Mouse (Mus musculus): Measurements from ENCODE around the gene Mansc4. TPM values are rescaled to one million over a fixed set of nuclear protein-coding genes. Genes with fewer than 3 reads are reported as not detected.

Gene Mansc4
- total and polyA plus RNA-seq, 3 experiments: 0.21 TPM; not detected in 2

GRCm38 (mm10) chr6:147088517-147088916 lies 1.7 kb upstream of the Mansc4 start (continued):
- TF ChIP-seq HCFC1 (IDR thresholded peaks at IDR 0.05; ENCODE audit: low read depth, low read length) (no peak), BHLHE40 (IDR thresholded peaks at IDR 0.05; ENCODE audit: borderline replicate concordance, low read depth, low read length) (no peak), USF1 (IDR thresholded peaks at IDR 0.05; ENCODE audit: low read depth, low read length) (peak; percentile 47; the same call in 1 of the 2 replicates), EP300 (IDR thresholded peaks at IDR 0.05; ENCODE audit: low read depth in 1 of 2, low read length in 2 of 2) (no peak), TBP (IDR thresholded peaks at IDR 0.05; ENCODE audit: low read depth, low read length) (no peak), MXI1 (IDR thresholded peaks at IDR 0.05; ENCODE audit: low read depth, low read length) (no peak), ZNF384 (IDR thresholded peaks at IDR 0.05; ENCODE audit: low read depth, low read length) (no peak; the same call in 1 of the 2 replicates), ELF1 (IDR thresholded peaks at IDR 0.05; ENCODE audit: low read depth, low read length) (no peak), KAT2A (conservative IDR thresholded peaks at IDR 0.05; ENCODE audit: low read depth, low read length) (no peak), MAFK (IDR thresholded peaks at IDR 0.05; ENCODE audit: borderline replicate concordance, low read depth, low read length) (no peak)

GRCm38 (mm10) chr6:147087736-147088135 lies 904 bp upstream of the Mansc4 start:
- Histone ChIP-seq H3K27me3 (ENCODE audit: control insufficient read depth in 1 of 2, insufficient read depth in 2 of 2, low read length in 2 of 2) (no peaks in the 10 kb centered on the region), H3K9ac (ENCODE audit: control insufficient read depth, low read depth, low read length, poor library complexity, severe bottlenecking) (no peak overlapping the region), H3K36me3 (ENCODE audit: control insufficient read depth in 1 of 2, insufficient read depth in 2 of 2, low read length in 2 of 2) (peaks cover 0 to 10% of the 10 kb centered on the region in 2 experiments; a peak in 2 of 4 replicates), H3K9me3 (replicated peaks; ENCODE audit: insufficient read depth, low read length) (no peaks in the 10 kb centered on the region), H3K27ac (ENCODE audit: control insufficient read depth, low read depth, low read length) (no peak overlapping the region), H3K4me3 (ENCODE audit: control insufficient read depth in 1 of 2, insufficient read depth in 1 of 2, low read depth in 2 of 2, low read length in 2 of 2) (no peak overlapping the region), H3K4me1 (ENCODE audit: control insufficient read depth in 1 of 2, insufficient read depth in 2 of 2, low read length in 2 of 2) (peaks cover 5 to 19% of the 10 kb centered on the region in 2 experiments; a peak in 3 of 4 replicates), H3K79me2 (ENCODE audit: control insufficient read depth, insufficient read depth, low read length, poor library complexity) (peaks cover 14% of the 10 kb centered on the region)
- TF ChIP-seq POLR2A (IDR thresholded peaks at IDR 0.05; ENCODE audit: control insufficient read depth in 1 of 2, insufficient read depth in 1 of 2, low read depth in 1 of 2, low read length in 2 of 2, poor library complexity in 1 of 2): no peak
- no peak for TF ChIP-seq CHD1 (IDR thresholded peaks at IDR 0.05; ENCODE audit: low read depth, low read length)
- no peak for TF ChIP-seq E2F4 (IDR thresholded peaks at IDR 0.05; ENCODE audit: borderline replicate concordance, low read depth, low read length)
- TF ChIP-seq CTCF (IDR thresholded peaks at IDR 0.05 in 2 of 3, conservative IDR thresholded peaks at IDR 0.05 in 1 of 3; ENCODE audit: control insufficient read depth in 1 of 3, insufficient read depth in 1 of 3, low read depth in 2 of 3, low read length in 3 of 3, poor library complexity in 1 of 3, severe bottlenecking in 1 of 3): no peak
- TF ChIP-seq ZMIZ1 (IDR thresholded peaks at IDR 0.05; ENCODE audit: low read depth, low read length): no peak
- DNase-seq (ENCODE audit: low read depth, low spot score): no peak

GRCm38 (mm10) chr6:147085398-147086040 lies 1.3 kb downstream of the Mansc4 start:
- H3K79me2 ChIP-seq (ENCODE audit: control insufficient read depth, insufficient read depth, low read length, poor library complexity): no peaks in the 10 kb centered on the region
- H3K27me3 ChIP-seq (ENCODE audit: control insufficient read depth in 1 of 2, insufficient read depth in 2 of 2, low read length in 2 of 2): no peaks in the 10 kb centered on the region
- H3K36me3 ChIP-seq (ENCODE audit: control insufficient read depth in 1 of 2, insufficient read depth in 2 of 2, low read length in 2 of 2): peaks cover 0 to 10% of the 10 kb centered on the region in 2 experiments; a peak in 2 of 4 replicates
- H3K4me1 ChIP-seq (ENCODE audit: control insufficient read depth in 1 of 2, insufficient read depth in 2 of 2, low read length in 2 of 2): peaks cover 5 to 14% of the 10 kb centered on the region in 2 experiments; a peak in 3 of 4 replicates
- H3K9me3 ChIP-seq (replicated peaks; ENCODE audit: insufficient read depth, low read length): no peaks in the 10 kb centered on the region
- peak; percentile 37; the same call in 1 of the 2 replicates for TF ChIP-seq ETS1 (IDR thresholded peaks at IDR 0.05; ENCODE audit: low read depth, low read length)
- peak; percentile 57; the same call in 1 of the 2 replicates for TF ChIP-seq RCOR1 (IDR thresholded peaks at IDR 0.05; ENCODE audit: low read depth, low read length)
- TF ChIP-seq NELFE (IDR thresholded peaks at IDR 0.05; ENCODE audit: low read depth, low read length): no peak
- TF ChIP-seq EP300 (IDR thresholded peaks at IDR 0.05; ENCODE audit: low read depth in 1 of 2, low read length in 2 of 2): peak; percentile 49 to 74; a peak in 3 of 4 replicates
- 0 out of 2 replicates have a peak, but pooled peaks have one; percentile 13 for TF ChIP-seq HCFC1 (IDR thresholded peaks at IDR 0.05; ENCODE audit: low read depth, low read length)
- no peak for TF ChIP-seq MAX (IDR thresholded peaks at IDR 0.05; ENCODE audit: low read length)
- TF ChIP-seq MXI1 (IDR thresholded peaks at IDR 0.05; ENCODE audit: low read depth, low read length): peak; percentile 37; the same call in 1 of the 2 replicates
- no peak for TF ChIP-seq TCF12 (IDR thresholded peaks at IDR 0.05; ENCODE audit: low read depth, low read length)
- no peak for TF ChIP-seq POLR2AphosphoS5 (IDR thresholded peaks at IDR 0.05; ENCODE audit: borderline replicate concordance, low read depth, low read length)
- TF ChIP-seq NRF1 (IDR thresholded peaks at IDR 0.05; ENCODE audit: insufficient read depth, low read depth, low read length, poor library complexity, severe bottlenecking): no peak
- peak; percentile 70 for TF ChIP-seq GATA1 (IDR thresholded peaks at IDR 0.05; ENCODE audit: low read depth, low read length)
- no peak for TF ChIP-seq E2F4 (IDR thresholded peaks at IDR 0.05; ENCODE audit: borderline replicate concordance, low read depth, low read length)
- TF ChIP-seq SIN3A (IDR thresholded peaks at IDR 0.05; ENCODE audit: low read length): 0 out of 2 replicates have a peak, but pooled peaks have one; percentile 24
- TF ChIP-seq MYC (IDR thresholded peaks at IDR 0.05; ENCODE audit: low read depth, low read length): 0 out of 2 replicates have a peak, but pooled peaks have one; percentile 35
- H3K9ac ChIP-seq (ENCODE audit: control insufficient read depth, low read depth, low read length, poor library complexity, severe bottlenecking): no peak overlapping the region
- no peak overlapping the region for H3K4me3 ChIP-seq (ENCODE audit: control insufficient read depth in 1 of 2, insufficient read depth in 1 of 2, low read depth in 2 of 2, low read length in 2 of 2)
- DNase-seq (ENCODE audit: low read depth, low spot score): peak; percentile 19
- no peak overlapping the region for H3K27ac ChIP-seq (ENCODE audit: control insufficient read depth, low read depth, low read length)
